In the genomic region with DNA sequence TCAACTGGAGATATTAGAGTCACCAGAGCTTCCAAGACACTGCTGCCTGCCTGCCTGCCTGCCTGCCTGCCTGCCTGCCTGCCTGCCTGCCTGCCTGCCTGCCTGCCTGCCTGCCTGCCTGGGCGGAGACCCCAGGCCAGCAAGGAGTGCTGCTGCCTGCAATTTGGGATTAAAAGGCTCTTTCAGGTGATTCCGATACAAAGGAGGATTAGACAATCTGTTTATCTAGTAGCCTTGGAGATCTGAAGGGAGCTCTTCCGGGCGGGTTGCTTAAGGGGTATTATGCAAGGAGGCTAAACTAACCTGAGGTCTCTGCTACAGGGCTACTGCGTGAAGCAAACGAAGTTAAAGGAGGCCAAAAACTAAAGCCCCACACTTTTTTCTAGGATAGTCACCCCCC, we compare ENCODE assay signal across 8 mouse cellular contexts. TPM values are rescaled to one million over a fixed set of nuclear protein-coding genes. Genes with fewer than 3 reads are reported as not detected.
DNase-seq lines count a peak whose midpoint lies in the region; ATAC-seq and TF ChIP-seq lines count a peak whose summit lies in the region.

No protein-coding gene starts in this region.

- H3K9ac ChIP-seq in lung, postnatal 0 days (replicated peaks; ENCODE audit: low read depth) = peak overlapping the region; percentile 99

- TF ChIP-seq POLR2A in testis, adult 2 months (IDR thresholded peaks at IDR 0.05; ENCODE audit: control insufficient read depth, low read depth, low read length) = no peak

- H3K4me2 ChIP-seq in lung, postnatal 0 days (replicated peaks; ENCODE audit: low read depth, low read length) = peak overlapping the region; percentile 65

- no peak for TF ChIP-seq CTCF in testis, adult 2 months (IDR thresholded peaks at IDR 0.05; ENCODE audit: control insufficient read depth, insufficient read depth, insufficient replicate concordance, low read depth, low read length)
- TF ChIP-seq CTCF in lung, postnatal 0 days (IDR thresholded peaks at IDR 0.05) = no peak

- H3K27me3 ChIP-seq in testis, adult 2 months (ENCODE audit: control insufficient read depth, insufficient read depth, low read length) = no peaks in the 10 kb centered on the region
- H3K27me3 ChIP-seq in hindbrain, embryonic 10.5 days (ENCODE audit: insufficient read depth, poor library complexity, severe bottlenecking) = no peaks in the 10 kb centered on the region
- no peaks in the 10 kb centered on the region for H3K27me3 ChIP-seq in lung, postnatal 0 days (replicated peaks; ENCODE audit: insufficient read depth, low read length)

- peaks cover 10% of the 10 kb centered on the region for H3K4me1 ChIP-seq in testis, adult 2 months (ENCODE audit: control insufficient read depth, insufficient read depth, low read length)
- H3K4me1 ChIP-seq in hindbrain, embryonic 10.5 days (replicated peaks) = peaks cover 60% of the 10 kb centered on the region
- H3K4me1 ChIP-seq in lung, postnatal 0 days (ENCODE audit: insufficient read depth, low read depth, low read length) = peaks cover 51% of the 10 kb centered on the region

- peak; percentile 10; the same call in 1 of the 2 replicates for ATAC-seq in lung, postnatal 0 days

- TF ChIP-seq EP300 in lung, postnatal 0 days (IDR thresholded peaks at IDR 0.05) = peak; percentile 71

- H3K9me3 ChIP-seq in hindbrain, embryonic 10.5 days = peaks cover 3% of the 10 kb centered on the region; the same call in 1 of the 2 replicates
- H3K9me3 ChIP-seq in lung, postnatal 0 days (ENCODE audit: low read length) = no peaks in the 10 kb centered on the region

- DNase-seq in testis, postnatal 10 days (ENCODE audit: low spot score) = no peak
- no peak for DNase-seq in hindbrain, embryonic 10.5 days (ENCODE audit: low spot score)
- DNase-seq in lung, postnatal 0 days (ENCODE audit: low spot score) = peak; percentile 91
- DNase-seq in left cerebral cortex, postnatal 25 days (ENCODE audit: low spot score in 2 of 2) = no peak
- no peak for DNase-seq in cerebellum, adult 9-10 months
- DNase-seq in spleen, postnatal 4 days (ENCODE audit: low spot score in 2 of 2) = no peak
- no peak for DNase-seq in kidney, adult 9 months

- intact Hi-C loops in left cerebral cortex, postnatal 25 days (cut with DNase I) = no loop called here

- WGBS in hindbrain, embryonic 10.5 days = 55% methylated on average over 6 of the region's 6 CpGs
- 11% methylated on average over 6 of the region's 6 CpGs for WGBS in lung, postnatal 0 days

- no peaks in the 10 kb centered on the region for H3K36me3 ChIP-seq in testis, adult 2 months (ENCODE audit: control insufficient read depth, insufficient read depth, low read length)
- H3K36me3 ChIP-seq in hindbrain, embryonic 10.5 days = peaks cover 39% of the 10 kb centered on the region
- peaks cover 2% of the 10 kb centered on the region; the same call in 1 of the 2 replicates for H3K36me3 ChIP-seq in lung, postnatal 0 days (ENCODE audit: insufficient read depth, low read length)

- peak overlapping the region; percentile 34; the same call in 1 of the 2 replicates for H3K4me3 ChIP-seq in testis, adult 2 months (ENCODE audit: control insufficient read depth, low read depth, low read length)
- peak overlapping the region; percentile 96 for H3K4me3 ChIP-seq in hindbrain, embryonic 10.5 days
- H3K4me3 ChIP-seq in lung, postnatal 0 days (ENCODE audit: low read depth, low read length) = peak overlapping the region; percentile 94

- peak overlapping the region; percentile 26; the same call in 1 of the 2 replicates for H3K27ac ChIP-seq in testis, adult 2 months (ENCODE audit: control insufficient read depth, insufficient read depth, low read depth, low read length)
- H3K27ac ChIP-seq in hindbrain, embryonic 10.5 days = peak overlapping the region; percentile 98
- H3K27ac ChIP-seq in lung, postnatal 0 days (ENCODE audit: low read length) = peak overlapping the region; percentile 97

RNA-seq across cellular contexts. Expression of gene Kctd10, which starts 1.4 kb away (rescaled TPM):
- 48.4 and 54.6 TPM in 2 replicates for polyA plus RNA-seq in testis, adult 2 months (2012; rRNA removed)
- 114 and 124 TPM in 2 replicates for polyA plus RNA-seq in hindbrain, embryonic 10.5 days (2016; fragmentation: Nextera tagmentation; extraction: Ambion mirVana)
- 223 and 230 TPM in 2 replicates for polyA plus RNA-seq in lung, postnatal 0 days (2015; fragmentation: Nextera tagmentation; extraction: Ambion mirVana)
- 10 to 100 TPM; 47.6 to 53.0 TPM for total RNA-seq in left cerebral cortex, postnatal 25 days (2021)

RNA-seq across cellular contexts. Expression of gene Ube3b, which starts 1.5 kb away (rescaled TPM):
- polyA plus RNA-seq in testis, adult 2 months (2012; rRNA removed) = 128 and 142 TPM in 2 replicates
- polyA plus RNA-seq in hindbrain, embryonic 10.5 days (2016; fragmentation: Nextera tagmentation; extraction: Ambion mirVana) = 52.5 and 56.2 TPM in 2 replicates
- polyA plus RNA-seq in lung, postnatal 0 days (2015; fragmentation: Nextera tagmentation; extraction: Ambion mirVana) = 28.9 and 30.1 TPM in 2 replicates
- 10 to 100 TPM; 74.7 to 88.0 TPM for total RNA-seq in left cerebral cortex, postnatal 25 days (2021)

Comparison
In these comparisons a context has a peak if more than half of its experiments do, and no peak if none do; other contexts are left out.
1. H3K27ac ChIP-seq: peak in every context shown above with its lines; median percentile 98 in hindbrain, embryonic 10.5 days; 97 in lung, postnatal 0 days; 26 in testis, adult 2 months.
2. H3K4me3 ChIP-seq: peak in every context shown above with its lines; median percentile 96 in hindbrain, embryonic 10.5 days; 94 in lung, postnatal 0 days; 34 in testis, adult 2 months.